Mouse (Mus musculus): Measurements from ENCODE around the gene Tmem176a. TPM values are rescaled to one million over a fixed set of nuclear protein-coding genes. Genes with fewer than 3 reads are reported as not detected.

Gene Tmem176a
- total and polyA plus RNA-seq, 3 experiments: 3.9 to 18.5 TPM; not detected in 1

DNA sequence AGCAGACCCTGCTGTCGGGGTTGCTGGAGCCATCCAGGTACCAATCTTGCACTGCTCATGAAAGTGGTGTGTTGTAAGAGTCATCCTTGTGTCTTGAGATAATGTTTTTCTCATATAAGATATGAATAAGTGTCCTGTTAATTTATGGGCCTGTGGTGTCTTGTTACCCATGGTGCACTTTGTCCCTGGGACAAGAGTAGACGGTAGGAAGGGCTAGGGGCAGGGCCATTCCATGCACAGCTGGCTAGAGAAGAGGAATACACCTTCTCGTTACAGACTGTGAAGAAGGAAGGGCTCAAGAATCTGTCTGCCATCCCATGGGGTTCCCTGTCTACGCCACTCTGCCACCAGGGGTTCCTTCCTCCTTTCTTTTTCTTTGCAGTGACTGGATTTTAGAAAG lies 33.9 kb downstream of the Tmem176a start:
- no peak for DNase-seq (ENCODE audit: low read depth, low spot score)
- peaks cover 0 to 2% of the 10 kb centered on the region in 2 experiments; a peak in 1 of 4 replicates for H3K27me3 ChIP-seq (ENCODE audit: control insufficient read depth in 1 of 2, insufficient read depth in 2 of 2, low read length in 2 of 2)
- H3K36me3 ChIP-seq (ENCODE audit: control insufficient read depth in 1 of 2, insufficient read depth in 2 of 2, low read length in 2 of 2): no peaks in the 10 kb centered on the region
- TF ChIP-seq BHLHE40 (IDR thresholded peaks at IDR 0.05; ENCODE audit: borderline replicate concordance, low read depth, low read length): no peak
- TF ChIP-seq CHD1 (IDR thresholded peaks at IDR 0.05; ENCODE audit: low read depth, low read length): no peak
- no peak for TF ChIP-seq MAZ (IDR thresholded peaks at IDR 0.05; ENCODE audit: low read depth, low read length)
- TF ChIP-seq KAT2A (conservative IDR thresholded peaks at IDR 0.05; ENCODE audit: low read depth, low read length): no peak
- TF ChIP-seq MAX (IDR thresholded peaks at IDR 0.05; ENCODE audit: low read length): no peak
- no peak for TF ChIP-seq ZMIZ1 (IDR thresholded peaks at IDR 0.05; ENCODE audit: low read depth, low read length)
- TF ChIP-seq RAD21 (IDR thresholded peaks at IDR 0.05; ENCODE audit: low read depth, low read length): no peak
- no peak for TF ChIP-seq TBP (IDR thresholded peaks at IDR 0.05; ENCODE audit: low read depth, low read length)
- no peak for TF ChIP-seq MXI1 (IDR thresholded peaks at IDR 0.05; ENCODE audit: low read depth, low read length)
- TF ChIP-seq E2F4 (IDR thresholded peaks at IDR 0.05; ENCODE audit: borderline replicate concordance, low read depth, low read length): no peak
- TF ChIP-seq MYB (IDR thresholded peaks at IDR 0.05; ENCODE audit: low read depth, low read length): no peak
- no peak for TF ChIP-seq UBTF (IDR thresholded peaks at IDR 0.05; ENCODE audit: borderline replicate concordance, insufficient read depth, low read depth, low read length)
- TF ChIP-seq ZC3H11A (IDR thresholded peaks at IDR 0.05; ENCODE audit: low read depth, low read length): no peak
- no peak for TF ChIP-seq MAFK (IDR thresholded peaks at IDR 0.05; ENCODE audit: borderline replicate concordance, low read depth, low read length)
- no peak for TF ChIP-seq SIN3A (IDR thresholded peaks at IDR 0.05; ENCODE audit: low read length)
- TF ChIP-seq SMC3 (IDR thresholded peaks at IDR 0.05; ENCODE audit: low read depth, low read length): no peak
- TF ChIP-seq GATA1 (IDR thresholded peaks at IDR 0.05; ENCODE audit: low read depth, low read length): no peak
- TF ChIP-seq POLR2AphosphoS5 (IDR thresholded peaks at IDR 0.05; ENCODE audit: borderline replicate concordance, low read depth, low read length): no peak
- no peaks in the 10 kb centered on the region for H3K9me3 ChIP-seq (replicated peaks; ENCODE audit: insufficient read depth, low read length)
- no peak overlapping the region for H3K9ac ChIP-seq (ENCODE audit: control insufficient read depth, low read depth, low read length, poor library complexity, severe bottlenecking)
- H3K4me1 ChIP-seq (ENCODE audit: control insufficient read depth in 1 of 2, insufficient read depth in 2 of 2, low read length in 2 of 2): no peaks in the 10 kb centered on the region
- no peak overlapping the region for H3K4me3 ChIP-seq (ENCODE audit: control insufficient read depth in 1 of 2, insufficient read depth in 1 of 2, low read depth in 2 of 2, low read length in 2 of 2)
- H3K79me2 ChIP-seq (ENCODE audit: control insufficient read depth, insufficient read depth, low read length, poor library complexity): no peaks in the 10 kb centered on the region
- H3K27ac ChIP-seq (ENCODE audit: control insufficient read depth, low read depth, low read length): no peak overlapping the region

DNA sequence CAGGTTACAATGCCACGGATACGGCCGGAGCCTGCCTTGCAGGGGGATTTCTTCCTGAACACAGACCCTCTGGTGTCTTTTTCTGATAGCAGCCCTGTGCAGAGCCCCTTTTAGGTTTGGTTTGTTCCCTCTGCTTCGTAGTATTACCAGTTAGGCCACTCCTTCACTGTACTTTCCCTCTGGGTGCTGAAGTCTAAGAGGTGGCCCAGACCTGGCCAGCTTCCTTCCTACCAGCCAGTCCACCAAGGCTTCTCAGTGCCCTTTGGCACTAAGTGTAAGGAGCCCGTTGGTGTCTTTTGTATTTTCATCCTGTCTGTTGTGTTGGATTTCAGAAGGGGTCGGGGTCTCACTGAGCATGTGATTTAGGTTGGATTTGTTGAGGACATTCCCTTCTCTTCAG lies 34.8 kb downstream of the Tmem176a start:
- Histone ChIP-seq H3K9me3 (replicated peaks; ENCODE audit: insufficient read depth, low read length) (no peaks in the 10 kb centered on the region), H3K27ac (ENCODE audit: control insufficient read depth, low read depth, low read length) (no peak overlapping the region), H3K9ac (ENCODE audit: control insufficient read depth, low read depth, low read length, poor library complexity, severe bottlenecking) (no peak overlapping the region), H3K36me3 (ENCODE audit: control insufficient read depth in 1 of 2, insufficient read depth in 2 of 2, low read length in 2 of 2) (no peaks in the 10 kb centered on the region), H3K4me3 (ENCODE audit: control insufficient read depth in 1 of 2, insufficient read depth in 1 of 2, low read depth in 2 of 2, low read length in 2 of 2) (no peak overlapping the region), H3K27me3 (ENCODE audit: control insufficient read depth in 1 of 2, insufficient read depth in 2 of 2, low read length in 2 of 2) (peaks cover 0 to 2% of the 10 kb centered on the region in 2 experiments; a peak in 1 of 4 replicates), H3K79me2 (ENCODE audit: control insufficient read depth, insufficient read depth, low read length, poor library complexity) (no peaks in the 10 kb centered on the region), H3K4me1 (ENCODE audit: control insufficient read depth in 1 of 2, insufficient read depth in 2 of 2, low read length in 2 of 2) (no peaks in the 10 kb centered on the region)
- DNase-seq (ENCODE audit: low read depth, low spot score): no peak
- TF ChIP-seq E2F4 (IDR thresholded peaks at IDR 0.05; ENCODE audit: borderline replicate concordance, low read depth, low read length): no peak
- no peak for TF ChIP-seq CTCF (IDR thresholded peaks at IDR 0.05 in 2 of 3, conservative IDR thresholded peaks at IDR 0.05 in 1 of 3; ENCODE audit: control insufficient read depth in 1 of 3, insufficient read depth in 1 of 3, low read depth in 2 of 3, low read length in 3 of 3, poor library complexity in 1 of 3, severe bottlenecking in 1 of 3)
- no peak for TF ChIP-seq TAL1 (IDR thresholded peaks at IDR 0.05; ENCODE audit: low read length)
- no peak for TF ChIP-seq BHLHE40 (IDR thresholded peaks at IDR 0.05; ENCODE audit: borderline replicate concordance, low read depth, low read length)
- no peak for TF ChIP-seq NELFE (IDR thresholded peaks at IDR 0.05; ENCODE audit: low read depth, low read length)
- TF ChIP-seq ZC3H11A (IDR thresholded peaks at IDR 0.05; ENCODE audit: low read depth, low read length): no peak
- TF ChIP-seq MAX (IDR thresholded peaks at IDR 0.05; ENCODE audit: low read length): no peak
- no peak for TF ChIP-seq RCOR1 (IDR thresholded peaks at IDR 0.05; ENCODE audit: low read depth, low read length)
- no peak for TF ChIP-seq POLR2AphosphoS5 (IDR thresholded peaks at IDR 0.05; ENCODE audit: borderline replicate concordance, low read depth, low read length)
- TF ChIP-seq JUND (IDR thresholded peaks at IDR 0.05; ENCODE audit: low read depth, low read length): no peak
- TF ChIP-seq MYC (IDR thresholded peaks at IDR 0.05; ENCODE audit: low read depth, low read length): no peak
- TF ChIP-seq CHD2 (IDR thresholded peaks at IDR 0.05; ENCODE audit: low read length): no peak
- no peak for TF ChIP-seq EP300 (IDR thresholded peaks at IDR 0.05; ENCODE audit: low read depth in 1 of 2, low read length in 2 of 2)
- TF ChIP-seq SIN3A (IDR thresholded peaks at IDR 0.05; ENCODE audit: low read length): no peak
- no peak for TF ChIP-seq MAZ (IDR thresholded peaks at IDR 0.05; ENCODE audit: low read depth, low read length)
- TF ChIP-seq RAD21 (IDR thresholded peaks at IDR 0.05; ENCODE audit: low read depth, low read length): no peak

All from MEL (cell line).